Mouse (Mus musculus) ES-E14 (cell line): ENCODE measurements around the gene Cadm2. TPM values are rescaled to one million over a fixed set of nuclear protein-coding genes. Genes with fewer than 3 reads are reported as not detected.

Experiments used
- DNase-seq: peaks from one replicate; pipeline ENCODE4 v3.0.0-alpha.2; 2013; ENCODE audit warnings: low read depth, low spot score
- H3K27ac ChIP-seq: 2 replicates; pipeline ENCODE4 v1.5.1; 2012; ENCODE audit warnings: low read depth, mild to moderate bottlenecking, low read length, moderate library complexity, mixed read lengths; ENCODE audit not compliant: poor library complexity, insufficient read depth, severe bottlenecking
- H3K36me3 ChIP-seq: 2 replicates; pipeline ENCODE4 v1.6.1; 2012; ENCODE audit warnings: mild to moderate bottlenecking, low read length, moderate library complexity, mixed read lengths; ENCODE audit not compliant: control insufficient read depth, poor library complexity, insufficient read depth, severe bottlenecking
- H3K4me1 ChIP-seq, 2 experiments: fragments of 150-350 bp in 1 of 2; sonication (generic) in 1 of 2; 2 replicates each; pipeline ENCODE4 v1.6.1; 2012; ENCODE audit warnings: low read length in 2 of 2, mild to moderate bottlenecking in 1 of 2, mixed read lengths in 1 of 2; ENCODE audit not compliant: control insufficient read depth in 2 of 2, insufficient read depth in 2 of 2, poor library complexity in 1 of 2
- H3K4me3 ChIP-seq, 2 experiments: fragments of 150-350 bp in 1 of 2; sonication (generic) in 1 of 2; 2 replicates each; pipeline ENCODE4 v1.5.1; 2012; ENCODE audit warnings: low read length in 2 of 2, low read depth in 1 of 2, mild to moderate bottlenecking in 1 of 2, mixed read lengths in 1 of 2; ENCODE audit not compliant: insufficient read depth in 1 of 2, poor library complexity in 1 of 2, severe bottlenecking in 1 of 2
- H3K9ac ChIP-seq: 2 replicates; pipeline ENCODE4 v1.6.1; 2012; ENCODE audit warnings: low read depth, mild to moderate bottlenecking, low read length, mixed read lengths; ENCODE audit not compliant: poor library complexity, insufficient read depth, severe bottlenecking
- H3K9me3 ChIP-seq: fragments of 150-350 bp; sonication (generic); 2 replicates; pipeline ENCODE4 v1.6.1; 2012; ENCODE audit warnings: low read depth, mild to moderate bottlenecking, low read length; ENCODE audit not compliant: control insufficient read depth, insufficient read depth
- CHD2 ChIP-seq: IDR thresholded peaks from 2 replicates; pipeline ENCODE4 v1.6.1; 2014; ENCODE audit warnings: mild to moderate bottlenecking, low read depth, low read length, inconsistent platforms
- HCFC1 ChIP-seq: IDR thresholded peaks from 2 replicates; pipeline ENCODE4 v1.6.1; 2012; ENCODE audit warnings: low read length, inconsistent platforms, borderline replicate concordance; ENCODE audit not compliant: insufficient read depth
- MAFK ChIP-seq: IDR thresholded peaks from 2 replicates; pipeline ENCODE4 v1.6.1; 2014; ENCODE audit warnings: mild to moderate bottlenecking, low read depth, low read length, inconsistent platforms; ENCODE audit not compliant: insufficient read depth
- ZC3H11A ChIP-seq: IDR thresholded peaks from 2 replicates; pipeline ENCODE4 v1.6.1; 2012; ENCODE audit warnings: low read depth, mild to moderate bottlenecking, inconsistent platforms, low read length, borderline replicate concordance
- ZNF384 ChIP-seq: IDR thresholded peaks from 2 replicates; pipeline ENCODE4 v1.6.1; 2012; ENCODE audit warnings: low read depth, low read length, inconsistent platforms
- in situ Hi-C, 2 experiments: fragments of 600-800 bp; cut with MboI; formaldehyde crosslinking; loops; one replicate each; pipeline ENCODE4 v1.15.1; 2025; ENCODE audit warnings: low sequenced_read_pairs in 2 of 2, inconsistent platforms in 1 of 2; ENCODE audit not compliant: unreplicated experiment in 2 of 2
- total RNA-seq: library from RNA; depleted of rRNA; stranded (reverse); fragments of 300-350 nt; gene quantifications from 2 replicates; pipeline ENCODE4 v1.2.3, GENCODE M21; 2012

The Cadm2 gene
- total RNA-seq, 1 experiment: 0.09 TPM

DNA sequence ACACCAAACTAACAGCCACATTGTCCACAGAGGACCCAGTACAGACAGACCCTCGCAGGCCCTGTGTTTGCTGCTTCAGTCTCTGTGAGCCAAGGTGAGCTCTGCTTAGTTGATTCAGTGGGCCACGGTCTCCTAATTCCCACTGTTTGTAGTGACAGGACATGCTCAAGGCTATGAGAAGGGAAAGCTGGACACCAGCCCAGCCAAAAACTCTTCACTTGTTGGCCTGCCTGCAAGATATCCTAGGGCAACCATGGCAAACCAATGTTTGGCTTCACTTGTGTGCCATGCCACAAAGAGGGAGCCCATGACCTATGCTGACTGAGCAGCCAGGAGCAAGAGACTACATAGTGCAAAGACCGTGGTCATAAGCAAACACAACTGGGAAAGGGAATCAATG, 795.8 kb downstream of the Cadm2 start:
- no peak for DNase-seq
- Histone ChIP-seq H3K4me1 (no peaks in the 10 kb centered on the region), H3K9me3 (no peaks in the 10 kb centered on the region), H3K4me3 (no peak overlapping the region), H3K27ac (no peak overlapping the region), H3K9ac (no peak overlapping the region), H3K36me3 (no peaks in the 10 kb centered on the region)
- in situ Hi-C loops: no loop called here
- TF ChIP-seq ZNF384 (no peak), MAFK (no peak), HCFC1 (no peak), ZC3H11A (no peak), CHD2 (no peak)

DNA sequence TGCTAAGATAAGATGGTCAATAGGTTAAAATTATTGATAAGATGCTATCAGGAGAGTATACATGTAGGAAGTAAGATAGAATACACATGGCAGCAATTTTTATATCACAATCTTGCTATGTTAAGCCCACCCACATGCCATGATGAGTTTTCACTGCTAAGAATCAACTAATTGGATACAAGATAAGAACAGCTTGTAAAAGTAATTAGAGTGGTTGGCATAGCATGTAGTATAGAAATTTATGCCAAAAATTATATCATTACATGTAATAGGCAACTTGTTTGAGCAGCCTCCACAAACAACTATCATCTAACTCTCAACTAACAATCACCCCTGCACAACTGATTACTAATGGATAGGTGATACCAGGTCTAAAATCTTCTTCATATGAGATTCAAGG, 809.2 kb downstream of the Cadm2 start:
- Histone ChIP-seq H3K4me1 (no peaks in the 10 kb centered on the region), H3K9me3 (no peaks in the 10 kb centered on the region), H3K27ac (no peak overlapping the region), H3K4me3 (no peak overlapping the region), H3K9ac (no peak overlapping the region), H3K36me3 (no peaks in the 10 kb centered on the region)
- no peak for DNase-seq
- in situ Hi-C loops: no loop called here
- TF ChIP-seq ZC3H11A: no peak
- no peak for TF ChIP-seq ZNF384
- no peak for TF ChIP-seq MAFK
- no peak for TF ChIP-seq CHD2
- no peak for TF ChIP-seq HCFC1

DNA sequence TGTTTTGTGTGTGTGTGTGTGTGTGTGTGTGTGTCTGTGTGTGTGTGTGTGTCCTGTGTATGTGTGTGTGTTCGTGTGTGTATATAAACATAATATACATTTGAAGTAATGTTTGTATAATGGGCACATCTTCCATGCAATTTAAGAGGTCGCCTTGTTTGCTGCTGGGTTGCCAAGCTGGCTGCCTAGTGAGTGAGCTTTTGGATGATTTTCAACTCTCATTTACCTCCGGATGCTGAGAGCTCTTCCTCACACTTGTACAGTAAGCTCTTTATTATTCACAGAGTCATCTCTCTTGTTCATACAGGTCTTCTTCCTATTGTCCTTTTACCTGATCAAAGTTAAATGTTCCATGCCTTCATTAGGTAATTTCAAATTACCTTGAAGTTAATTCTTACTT, 822.5 kb downstream of the Cadm2 start:
- Histone ChIP-seq H3K9ac (no peak overlapping the region), H3K4me1 (no peaks in the 10 kb centered on the region), H3K9me3 (no peaks in the 10 kb centered on the region), H3K4me3 (no peak overlapping the region), H3K36me3 (no peaks in the 10 kb centered on the region), H3K27ac (no peak overlapping the region)
- in situ Hi-C loops: no loop called here
- TF ChIP-seq HCFC1 (no peak), ZC3H11A (no peak), CHD2 (no peak), MAFK (no peak), ZNF384 (no peak)
- DNase-seq: no peak

DNA sequence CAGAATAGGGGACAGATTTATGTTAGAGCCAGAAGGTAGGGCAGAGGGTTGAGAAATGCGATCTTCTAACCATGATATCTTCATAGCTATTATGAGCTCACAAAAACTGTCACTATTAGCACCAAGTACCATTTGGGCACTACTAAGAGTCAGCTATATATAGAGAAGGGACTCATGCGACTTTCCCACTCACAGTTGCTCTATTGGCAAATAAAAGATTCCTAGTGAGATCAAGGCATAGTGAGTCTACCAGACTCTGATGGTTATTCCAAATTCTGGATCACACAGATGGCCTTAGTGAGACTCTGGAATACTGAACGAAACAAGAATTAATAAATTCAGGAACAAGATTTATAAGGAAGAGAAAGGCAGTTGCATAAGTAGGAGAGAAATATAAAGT, 827.6 kb downstream of the Cadm2 start:
- Histone ChIP-seq H3K9ac (no peak overlapping the region), H3K4me1 (no peaks in the 10 kb centered on the region), H3K36me3 (no peaks in the 10 kb centered on the region), H3K9me3 (no peaks in the 10 kb centered on the region), H3K4me3 (no peak overlapping the region), H3K27ac (no peak overlapping the region)
- no peak for DNase-seq
- in situ Hi-C loops: no loop called here
- no peak for TF ChIP-seq ZC3H11A
- TF ChIP-seq CHD2: no peak
- TF ChIP-seq ZNF384: no peak

DNA sequence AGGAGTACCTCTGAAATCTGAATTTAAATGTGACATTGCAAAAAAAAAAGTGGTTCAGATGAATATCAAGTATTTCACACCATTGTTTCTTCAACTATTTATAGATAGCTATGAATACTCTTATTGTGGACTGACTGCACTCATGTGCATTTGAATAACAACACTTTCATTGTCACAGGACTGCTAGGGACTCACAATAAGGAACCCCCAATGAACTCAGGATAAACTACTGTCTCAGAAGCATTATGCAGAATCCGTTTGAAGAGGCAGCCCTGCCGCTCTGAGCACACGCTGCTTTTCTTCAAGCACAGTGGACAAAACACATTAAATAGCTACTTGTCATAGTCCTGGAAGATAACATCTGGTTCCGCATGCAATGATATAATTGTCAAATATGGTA, 848.8 kb downstream of the Cadm2 start:
- Histone ChIP-seq H3K9ac (no peak overlapping the region), H3K27ac (no peak overlapping the region), H3K4me1 (no peaks in the 10 kb centered on the region), H3K36me3 (no peaks in the 10 kb centered on the region), H3K4me3 (no peak overlapping the region), H3K9me3 (no peaks in the 10 kb centered on the region)
- in situ Hi-C loops: no loop called here
- DNase-seq: no peak
- TF ChIP-seq HCFC1 (no peak), ZNF384 (no peak), ZC3H11A (no peak), MAFK (no peak), CHD2 (no peak)
